Mouse (Mus musculus) spleen, adult 18-20 months (tissue): ENCODE data around the gene Zfyve9.
"Not testable (repeated sequence)": the region's sequence is repeated elsewhere in the genome, so short reads cannot be mapped to it uniquely, and the experiment has no call there.

ENCODE experiments used
- DNase-seq, 2 experiments: peaks; one replicate each; pipeline ENCODE4 v3.0.0; 2022; ENCODE audit warnings: mixed read lengths in 2 of 2

The Zfyve9 gene

GRCm38 (mm10) chr4:108721245-108721784, 59.3 kb downstream of the Zfyve9 start:
- DNase-seq: no peak

- no peak for DNase-seq
Measured at GRCm38 (mm10) chr4:108719349-108719748, 61.2 kb downstream of the Zfyve9 start, which contains the start of gene 3110021N24Rik. Gene 3110021N24Rik (plus strand): TSS chr4:108719649.

- no peak for DNase-seq
Measured at GRCm38 (mm10) chr4:108708209-108708608, 72.4 kb downstream of the Zfyve9 start.

- DNase-seq: no peak
Measured at GRCm38 (mm10) chr4:108696934-108697333, 83.7 kb downstream of the Zfyve9 start.

- no peak for DNase-seq
Measured at GRCm38 (mm10) chr4:108691469-108691868, 89.1 kb downstream of the Zfyve9 start.

GRCm38 (mm10) chr4:108690479-108690878, 90.1 kb downstream of the Zfyve9 start:
- DNase-seq: no peak

- DNase-seq: not testable (repeated sequence)
Measured at GRCm38 (mm10) chr4:108687098-108687497, 93.5 kb downstream of the Zfyve9 start.

- DNase-seq: no peak
Measured at GRCm38 (mm10) chr4:108686156-108686555, 94.4 kb downstream of the Zfyve9 start.

GRCm38 (mm10) chr4:108664407-108664806, 116.2 kb downstream of the Zfyve9 start:
- DNase-seq: no peak

- no peak for DNase-seq
Measured at GRCm38 (mm10) chr4:108638752-108639151, 141.8 kb downstream of the Zfyve9 start.

GRCm38 (mm10) chr4:108637721-108638120, 142.9 kb downstream of the Zfyve9 start:
- no peak for DNase-seq

GRCm38 (mm10) chr4:108635101-108635500, 145.5 kb downstream of the Zfyve9 start:
- DNase-seq: no peak

GRCm38 (mm10) chr4:108634696-108635095, 145.9 kb downstream of the Zfyve9 start:
- no peak for DNase-seq

- no peak for DNase-seq
Measured at GRCm38 (mm10) chr4:108633703-108634102, 146.9 kb downstream of the Zfyve9 start.

- no peak for DNase-seq
Measured at GRCm38 (mm10) chr4:108631616-108632015, 149.0 kb downstream of the Zfyve9 start.

GRCm38 (mm10) chr4:108630096-108630495, 150.5 kb downstream of the Zfyve9 start:
- no peak for DNase-seq

GRCm38 (mm10) chr4:108629363-108629880, 151.2 kb downstream of the Zfyve9 start:
- DNase-seq: no peak

- DNase-seq: no peak
Measured at GRCm38 (mm10) chr4:108627066-108627465, 153.5 kb downstream of the Zfyve9 start.

GRCm38 (mm10) chr4:108621504-108621903, 159.1 kb downstream of the Zfyve9 start:
- no peak for DNase-seq

- DNase-seq: no peak
Measured at GRCm38 (mm10) chr4:108620536-108620935, 160.1 kb downstream of the Zfyve9 start.

- peak; percentile 86 to 88 for DNase-seq
Measured at GRCm38 (mm10) chr4:108619587-108620341, 160.8 kb downstream of the Zfyve9 start, which contains the start of gene Cc2d1b. Gene Cc2d1b (plus strand): TSS chr4:108619940.

GRCm38 (mm10) chr4:108619165-108619564, 161.4 kb downstream of the Zfyve9 start:
- DNase-seq: no peak

- no peak for DNase-seq
Measured at GRCm38 (mm10) chr4:108618586-108618985, 162.0 kb downstream of the Zfyve9 start.

GRCm38 (mm10) chr4:108610935-108611334, 169.7 kb downstream of the Zfyve9 start:
- no peak for DNase-seq
